Mouse (Mus musculus) frontal cortex, postnatal 10 days (tissue): ENCODE results near the gene Samt4.
"Not testable (repeated sequence)": the region's sequence is repeated elsewhere in the genome, so short reads cannot be mapped to it uniquely, and the experiment has no call there.

Source experiments
- DNase-seq, 2 experiments: peaks; one replicate each; pipeline ENCODE4 v3.0.0; 2022; ENCODE audit warnings: low spot score in 2 of 2, mixed read lengths in 1 of 2

Gene Samt4

GRCm38 (mm10) chrX:154481702-154482101 lies at the start of gene Samt4:
TSS of gene Samt4 (plus strand) at chrX:154482002.
- no peak for DNase-seq

- not testable (repeated sequence) for DNase-seq
Observed at GRCm38 (mm10) chrX:154443696-154444095, 38.1 kb upstream of the Samt4 start.

GRCm38 (mm10) chrX:154468386-154468785 lies 13.4 kb upstream of the Samt4 start:
- not testable (repeated sequence) for DNase-seq
